Mouse (Mus musculus): ENCODE measurements around the gene Cidec.

GRCm38 (mm10) chr6:113418441-113419198 lies 16.9 kb downstream of the Cidec start:
- TF ChIP-seq CTCF (IDR thresholded peaks at IDR 0.05; ENCODE audit: insufficient read depth, low read length): no peak
- no peak for TF ChIP-seq POLR2A (IDR thresholded peaks at IDR 0.05; ENCODE audit: borderline replicate concordance, extremely low read depth, low read depth, low read length)

Measured in lung, adult 2 months (tissue).